20 mouse cellular contexts compared by ENCODE assay signal in genomic region chr6:8462447-8462846, GRCm38 (mm10).
"Had no signal": no experiment of that assay in that cellular context is flagged by ENCODE, and none has a peak within 500 bp of the region (broad histone marks: within the 10 kb centered on the region; RNA-seq: fewer than 3 reads in every experiment).

No protein-coding gene starts in this region.

- H3K9ac ChIP-seq: limb, embryonic 12.5 days; limb, embryonic 15.5 days; liver, embryonic 12.5 days; liver, embryonic 15.5 days; midbrain, embryonic 15.5 days; neural tube, embryonic 12.5 days; neural tube, embryonic 15.5 days had no signal

- ATAC-seq: hindbrain, postnatal 0 days; inflammation-experienced regulatory T-cells, adult 6 months; liver, embryonic 12.5 days; midbrain, embryonic 15.5 days had no signal

- H3K27ac ChIP-seq: hindbrain, postnatal 0 days; limb, embryonic 12.5 days; limb, embryonic 15.5 days; liver, embryonic 12.5 days; liver, embryonic 15.5 days; midbrain, embryonic 15.5 days; neural tube, embryonic 12.5 days; neural tube, embryonic 15.5 days had no signal

- H3K9me3 ChIP-seq: limb, embryonic 12.5 days; limb, embryonic 15.5 days; liver, embryonic 12.5 days; liver, embryonic 15.5 days; midbrain, embryonic 15.5 days; neural tube, embryonic 12.5 days; neural tube, embryonic 15.5 days had no signal

- H3K4me2 ChIP-seq: limb, embryonic 12.5 days; limb, embryonic 15.5 days; liver, embryonic 12.5 days; liver, embryonic 15.5 days; midbrain, embryonic 11.5 days; midbrain, embryonic 15.5 days; neural tube, embryonic 12.5 days; neural tube, embryonic 15.5 days had no signal

- DNase-seq: left cerebral cortex, postnatal 4 days; lung, adult 2 months; lung, postnatal 14 days; lung, postnatal 4 days; right cerebral cortex, adult 18-20 months; right cerebral cortex, postnatal 25 days; spleen, adult 18-20 months; thymus, adult 2 months; thymus, postnatal 14 days; thymus, postnatal 4 days had no signal

- H3K36me3 ChIP-seq: limb, embryonic 12.5 days; limb, embryonic 15.5 days; liver, embryonic 12.5 days; liver, embryonic 15.5 days; midbrain, embryonic 15.5 days; neural tube, embryonic 12.5 days; neural tube, embryonic 15.5 days had no signal

- H3K27me3 ChIP-seq: limb, embryonic 12.5 days; limb, embryonic 15.5 days; liver, embryonic 12.5 days; midbrain, embryonic 15.5 days; neural tube, embryonic 12.5 days; neural tube, embryonic 15.5 days had no signal

- H3K4me1 ChIP-seq: liver, embryonic 12.5 days; liver, embryonic 15.5 days; midbrain, embryonic 15.5 days; neural tube, embryonic 12.5 days; neural tube, embryonic 15.5 days had no signal

- H3K4me3 ChIP-seq: limb, embryonic 12.5 days; limb, embryonic 15.5 days; liver, embryonic 12.5 days; liver, embryonic 15.5 days; midbrain, embryonic 15.5 days; neural tube, embryonic 12.5 days; neural tube, embryonic 15.5 days had no signal
